Mouse (Mus musculus): Measurements from ENCODE around the gene Zfp1.

DNA sequence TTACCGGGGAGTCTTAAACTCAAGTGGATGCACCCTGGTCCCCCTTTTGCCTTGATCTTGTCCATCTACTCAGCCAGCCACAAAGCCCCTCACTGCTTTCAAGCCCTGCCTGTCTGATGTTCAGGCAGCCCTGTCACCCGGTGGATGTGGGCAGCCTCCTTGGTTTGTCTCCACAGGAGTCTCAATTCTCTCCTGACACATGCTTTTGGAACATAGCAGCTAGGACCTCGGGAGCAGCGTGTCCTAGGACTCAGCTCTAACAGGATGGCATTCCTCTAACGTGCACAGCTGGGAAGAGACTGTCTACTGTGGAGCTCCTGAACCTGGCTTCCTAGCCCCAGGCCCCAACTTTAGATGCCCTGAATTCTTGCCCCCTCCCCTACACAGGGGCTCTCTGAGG is 62.5 kb downstream of the Zfp1 start:
- TF ChIP-seq POLR2A (IDR thresholded peaks at IDR 0.05; ENCODE audit: extremely low read depth, insufficient read depth, low read length) (no peak), CTCF (IDR thresholded peaks at IDR 0.05; ENCODE audit: low read depth, low read length) (no peak)

Measured in liver, adult 2 months (tissue).